Mouse (Mus musculus): ENCODE results near the gene Map6.

DNA sequence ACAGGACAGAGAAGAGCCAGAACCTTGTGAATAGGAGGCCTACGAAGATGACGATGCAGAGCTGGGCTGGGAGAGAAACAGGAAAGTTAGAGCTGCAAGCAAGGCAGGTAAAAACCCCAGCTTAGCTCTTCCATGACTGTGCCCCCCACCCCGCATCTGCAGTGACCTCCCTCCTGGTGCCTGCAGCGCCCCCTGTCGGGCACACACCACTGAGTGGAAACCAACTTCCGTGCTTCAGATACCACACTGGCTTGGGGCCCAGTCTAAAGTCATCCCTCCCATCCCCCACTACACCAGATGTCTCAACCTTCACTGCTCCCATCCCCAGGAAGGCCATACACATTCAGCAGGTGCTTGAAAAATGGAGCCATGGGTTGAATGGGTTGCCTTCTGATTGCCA, 34.7 kb upstream of the Map6 start:
- no peak for TF ChIP-seq CTCF (IDR thresholded peaks at IDR 0.05; ENCODE audit: borderline replicate concordance, extremely low read depth, insufficient read depth, insufficient read length)
- no peak for TF ChIP-seq POLR2A (IDR thresholded peaks at IDR 0.05; ENCODE audit: borderline replicate concordance, extremely low read depth, insufficient read depth, insufficient read length, poor library complexity, severe bottlenecking)
